Mouse (Mus musculus) brain, embryonic 14.5 days (tissue): ENCODE results near the gene Slc35c1.

ENCODE experiments used
- CTCF ChIP-seq: fragments of 200-500 bp; IDR thresholded peaks from 2 replicates; pipeline ENCODE4 v1.5.1; 2012; ENCODE audit warnings: inconsistent platforms, mild to moderate bottlenecking, moderate library complexity, borderline replicate concordance; ENCODE audit not compliant: insufficient read depth, insufficient read length; ENCODE audit errors: extremely low read depth
- POLR2A ChIP-seq: fragments of 200-500 bp; IDR thresholded peaks from 2 replicates; pipeline ENCODE4 v1.6.1; 2012; ENCODE audit warnings: mild to moderate bottlenecking, inconsistent platforms, borderline replicate concordance; ENCODE audit not compliant: poor library complexity, insufficient read depth, insufficient read length, severe bottlenecking; ENCODE audit errors: extremely low read depth

GRCm38 (mm10) chr2:92471886-92472670 lies 11.7 kb upstream of the Slc35c1 start:
- no peak for TF ChIP-seq POLR2A
- TF ChIP-seq CTCF, result no peak
